Mouse (Mus musculus) kidney, adult 2 months (tissue): ENCODE results near the gene Apobec1.

ENCODE experiments used
- CTCF ChIP-seq: fragments of 200-500 bp; conservative IDR thresholded peaks from 2 replicates; pipeline ENCODE4 v1.5.1; 2011; ENCODE audit warnings: low read depth, mild to moderate bottlenecking, control low read depth, low read length, moderate library complexity, mixed read lengths; ENCODE audit not compliant: insufficient read depth, insufficient read length
- POLR2A ChIP-seq: fragments of 200-500 bp; IDR thresholded peaks from one replicate; pipeline ENCODE4 v1.6.1; 2011; ENCODE audit warnings: low read depth, low read length, control low read depth

DNA sequence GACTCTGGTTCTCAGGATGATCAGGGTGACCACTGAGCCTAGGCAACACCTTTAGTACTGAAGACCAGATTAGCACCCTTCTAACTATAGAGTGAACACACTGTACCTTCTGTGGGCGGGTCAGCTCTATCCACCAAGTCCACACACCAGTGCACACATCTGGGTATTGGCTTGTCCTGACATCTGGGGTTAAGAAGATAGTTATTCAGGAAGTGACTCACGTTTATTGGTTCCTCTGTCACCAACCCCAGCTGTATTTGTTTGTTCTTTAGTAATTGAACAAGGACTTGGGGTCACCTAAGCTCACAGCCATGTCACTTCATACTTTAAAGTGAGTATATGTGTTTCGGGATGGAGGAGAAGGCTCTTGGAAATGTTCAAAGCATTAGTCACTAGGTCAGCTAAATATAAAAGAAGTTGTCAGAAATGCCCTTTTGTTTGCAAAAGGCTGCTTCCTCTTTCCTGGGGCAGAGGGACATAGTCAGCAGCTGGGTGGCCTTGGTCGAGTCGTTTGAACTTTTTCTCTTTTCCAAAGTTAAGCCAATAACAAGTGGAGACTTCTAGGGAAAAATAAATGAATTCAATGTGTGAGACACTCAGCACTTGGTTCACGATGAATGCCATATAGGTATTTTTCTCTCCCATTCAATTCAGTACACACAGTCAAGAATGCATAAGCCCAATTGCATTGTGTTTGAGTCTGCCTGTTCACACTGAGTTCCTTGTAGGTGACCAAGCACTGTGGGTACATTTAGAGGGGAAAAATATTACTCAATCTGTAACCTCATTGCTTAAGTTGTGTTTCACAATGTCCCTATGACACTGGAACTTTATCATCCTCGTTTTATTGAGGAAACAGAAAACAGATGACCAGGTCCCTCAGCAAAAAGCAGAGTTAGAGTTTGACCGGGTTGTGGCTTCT lies 31.3 kb downstream of the Apobec1 start:
- TF ChIP-seq POLR2A (no peak), CTCF (no peak)
